Comparison of ENCODE assay signal across 11 mouse cellular contexts in the genomic region with DNA sequence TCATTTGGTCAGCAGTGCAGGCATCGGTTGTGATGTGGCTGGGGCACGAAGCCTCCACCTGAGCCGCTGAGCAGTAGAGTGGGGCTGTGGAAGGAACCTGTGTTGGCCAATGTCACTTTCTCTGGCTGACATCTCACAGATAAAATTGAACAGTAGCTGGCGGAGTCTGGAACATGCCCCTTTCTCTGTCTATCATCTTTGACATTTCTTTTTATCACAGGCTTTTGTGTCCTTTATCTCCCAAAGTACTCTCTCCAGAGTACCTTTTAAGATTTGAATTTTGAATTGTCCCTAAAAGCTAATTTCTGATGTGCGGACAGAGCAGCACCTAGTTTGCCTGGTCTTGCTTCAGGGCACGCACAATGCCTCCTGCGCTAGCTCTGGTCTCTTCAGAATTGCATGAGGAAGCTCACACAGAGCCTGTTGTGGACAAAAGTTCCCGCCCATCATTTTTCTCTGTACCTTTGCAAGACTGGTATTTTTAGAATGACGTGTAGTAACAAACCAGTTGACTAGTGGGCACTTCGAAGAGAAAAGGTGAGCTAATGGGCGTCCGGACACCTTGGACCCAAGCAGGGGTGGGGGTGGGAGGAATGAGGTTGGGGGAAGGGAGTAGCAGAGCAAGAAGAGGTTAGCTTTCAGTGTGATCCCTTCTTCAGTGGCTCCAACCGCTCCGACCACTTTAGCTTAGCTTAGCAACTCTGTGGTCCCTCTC. TPM values are rescaled to one million over a fixed set of nuclear protein-coding genes. Genes with fewer than 3 reads are reported as not detected.
DNase-seq lines count a peak whose midpoint lies in the region; ATAC-seq and TF ChIP-seq lines count a peak whose summit lies in the region.
"Had no signal": no experiment of that assay in that cellular context is flagged by ENCODE, and none has a peak within 500 bp of the region (broad histone marks: within the 10 kb centered on the region; RNA-seq: fewer than 3 reads in every experiment).

No protein-coding gene starts in this region.

- H3K4me3 ChIP-seq in heart, embryonic 16.5 days (ENCODE audit: low read length), result no peak overlapping the region
- H3K4me3 ChIP-seq in MEL (ENCODE audit: control insufficient read depth in 1 of 2, insufficient read depth in 1 of 2, low read depth in 2 of 2, low read length in 2 of 2), result peak overlapping the region; percentile 8 to 13; a peak in 3 of 4 replicates
- H3K4me3 ChIP-seq in intestine, embryonic 15.5 days (replicated peaks), result no peak overlapping the region
- peak overlapping the region; percentile 87 for H3K4me3 ChIP-seq in megakaryocyte, embryonic 14.5 days (replicated peaks)
- H3K4me3 ChIP-seq: hindbrain, embryonic 13.5 days; limb, embryonic 15.5 days had no signal

- peak; percentile 18 to 50; a peak in 2 of 4 replicates for TF ChIP-seq POLR2A in MEL (IDR thresholded peaks at IDR 0.05; ENCODE audit: control insufficient read depth in 1 of 2, insufficient read depth in 1 of 2, low read depth in 1 of 2, low read length in 2 of 2, poor library complexity in 1 of 2)

- H3K9ac ChIP-seq in heart, embryonic 16.5 days (ENCODE audit: low read length), result peak overlapping the region; percentile 31; the same call in 1 of the 2 replicates
- H3K9ac ChIP-seq in MEL (ENCODE audit: control insufficient read depth, low read depth, low read length, poor library complexity, severe bottlenecking), result peak overlapping the region; percentile 63
- no peak overlapping the region for H3K9ac ChIP-seq in intestine, embryonic 15.5 days
- H3K9ac ChIP-seq: hindbrain, embryonic 13.5 days; limb, embryonic 15.5 days had no signal

- peak overlapping the region; percentile 48 for H3K4me2 ChIP-seq in heart, embryonic 16.5 days (ENCODE audit: low read depth, low read length)
- H3K4me2 ChIP-seq in intestine, embryonic 15.5 days (replicated peaks), result 0 out of 2 replicates have a peak overlapping the region, but pooled peaks have one; percentile 14
- H3K4me2 ChIP-seq: hindbrain, embryonic 13.5 days; limb, embryonic 15.5 days had no signal

- TF ChIP-seq RAD21 in MEL (IDR thresholded peaks at IDR 0.05; ENCODE audit: low read depth, low read length), result no peak

- no peaks in the 10 kb centered on the region for H3K9me3 ChIP-seq in heart, embryonic 16.5 days (replicated peaks; ENCODE audit: control insufficient read depth, low read length)
- H3K9me3 ChIP-seq in MEL (replicated peaks; ENCODE audit: insufficient read depth, low read length), result no peaks in the 10 kb centered on the region
- no peaks in the 10 kb centered on the region for H3K9me3 ChIP-seq in intestine, embryonic 15.5 days
- no peaks in the 10 kb centered on the region for H3K9me3 ChIP-seq in megakaryocyte, embryonic 14.5 days
- H3K9me3 ChIP-seq: hindbrain, embryonic 13.5 days; limb, embryonic 15.5 days had no signal

- peaks cover 48% of the 10 kb centered on the region for H3K79me2 ChIP-seq in MEL (ENCODE audit: control insufficient read depth, insufficient read depth, low read length, poor library complexity)

- WGBS in heart, embryonic 16.5 days, result 44% methylated on average over 14 of the region's 14 CpGs
- WGBS in intestine, embryonic 15.5 days, result 85% methylated on average over 14 of the region's 14 CpGs

- ATAC-seq in heart, embryonic 16.5 days (replicated peaks; ENCODE audit: extremely low read depth, insufficient read depth, low FRiP score), result 0 out of 2 replicates have a peak, but pooled peaks have one; percentile 42
- peak; percentile 18; the same call in 1 of the 2 replicates for ATAC-seq in intestine, embryonic 15.5 days

- H3K27ac ChIP-seq in heart, embryonic 16.5 days (ENCODE audit: low read length), result peak overlapping the region; percentile 87
- peak overlapping the region; percentile 100 for H3K27ac ChIP-seq in MEL (ENCODE audit: control insufficient read depth, low read depth, low read length)
- peak overlapping the region; percentile 33; the same call in 1 of the 2 replicates for H3K27ac ChIP-seq in intestine, embryonic 15.5 days
- H3K27ac ChIP-seq: hindbrain, embryonic 13.5 days; limb, embryonic 15.5 days had no signal

- DNase-seq in heart, adult 9 months (ENCODE audit: low spot score in 2 of 2), result no peak
- peak; percentile 82 for DNase-seq in MEL (ENCODE audit: low read depth, low spot score)
- no peak for DNase-seq in ovary, postnatal 14 days (ENCODE audit: low spot score)
- no peak for DNase-seq in layer of hippocampus, adult 8-10 months (ENCODE audit: low spot score in 2 of 2)
- DNase-seq: layer of hippocampus, postnatal 36 days; right cerebral cortex, postnatal 14 days had no signal

- peak in 1 of 2 experiments; percentile 45; a peak in 2 of 4 replicates for TF ChIP-seq EP300 in MEL (IDR thresholded peaks at IDR 0.05; ENCODE audit: low read depth in 1 of 2, low read length in 2 of 2)

- H3K27me3 ChIP-seq in heart, embryonic 16.5 days (ENCODE audit: control insufficient read depth, insufficient read depth, low read length), result no peaks in the 10 kb centered on the region
- no peaks in the 10 kb centered on the region for H3K27me3 ChIP-seq in MEL (ENCODE audit: control insufficient read depth in 1 of 2, insufficient read depth in 2 of 2, low read length in 2 of 2)
- H3K27me3 ChIP-seq in intestine, embryonic 15.5 days (replicated peaks), result no peaks in the 10 kb centered on the region
- H3K27me3 ChIP-seq in megakaryocyte, embryonic 14.5 days (replicated peaks), result no peaks in the 10 kb centered on the region
- H3K27me3 ChIP-seq: hindbrain, embryonic 13.5 days; limb, embryonic 15.5 days had no signal

- peaks cover 39% of the 10 kb centered on the region for H3K4me1 ChIP-seq in heart, embryonic 16.5 days (ENCODE audit: control insufficient read depth, insufficient read depth, low read length)
- peaks cover 41 to 65% of the 10 kb centered on the region in 2 experiments for H3K4me1 ChIP-seq in MEL (ENCODE audit: control insufficient read depth in 1 of 2, insufficient read depth in 2 of 2, low read length in 2 of 2)
- no peaks in the 10 kb centered on the region; the same call in 1 of the 2 replicates for H3K4me1 ChIP-seq in intestine, embryonic 15.5 days (replicated peaks)
- peaks cover 96% of the 10 kb centered on the region for H3K4me1 ChIP-seq in megakaryocyte, embryonic 14.5 days
- H3K4me1 ChIP-seq: limb, embryonic 15.5 days had no signal

- TF ChIP-seq CTCF in MEL (IDR thresholded peaks at IDR 0.05 in 2 of 3, conservative IDR thresholded peaks at IDR 0.05 in 1 of 3; ENCODE audit: control insufficient read depth in 1 of 3, insufficient read depth in 1 of 3, low read depth in 2 of 3, low read length in 3 of 3, poor library complexity in 1 of 3, severe bottlenecking in 1 of 3), result no peak

- peaks cover 5% of the 10 kb centered on the region; the same call in 1 of the 2 replicates for H3K36me3 ChIP-seq in heart, embryonic 16.5 days (ENCODE audit: control insufficient read depth, insufficient read depth)
- peaks cover 21 to 70% of the 10 kb centered on the region in 2 experiments for H3K36me3 ChIP-seq in MEL (ENCODE audit: control insufficient read depth in 1 of 2, insufficient read depth in 2 of 2, low read length in 2 of 2)
- no peaks in the 10 kb centered on the region for H3K36me3 ChIP-seq in intestine, embryonic 15.5 days
- peaks cover 92% of the 10 kb centered on the region for H3K36me3 ChIP-seq in megakaryocyte, embryonic 14.5 days (replicated peaks; ENCODE audit: low read length)
- H3K36me3 ChIP-seq: hindbrain, embryonic 13.5 days; limb, embryonic 15.5 days had no signal

TF ChIP-seq in MEL, 35 proteins besides CTCF, POLR2A, EP300 and RAD21 (continues in another document):
- TF ChIP-seq GABPA (IDR thresholded peaks at IDR 0.05; ENCODE audit: low read depth, low read length) (no peak), CHD2 (IDR thresholded peaks at IDR 0.05; ENCODE audit: low read length) (peak; percentile 78), ZKSCAN1 (IDR thresholded peaks at IDR 0.05; ENCODE audit: low read depth, low read length) (no peak), SIN3A (IDR thresholded peaks at IDR 0.05; ENCODE audit: low read length) (no peak; the same call in none of the 2 replicates), GATA1 (IDR thresholded peaks at IDR 0.05; ENCODE audit: low read depth, low read length) (peak; percentile 62), MAZ (IDR thresholded peaks at IDR 0.05; ENCODE audit: low read depth, low read length) (peak; percentile 60; the same call in 1 of the 2 replicates), JUND (IDR thresholded peaks at IDR 0.05; ENCODE audit: low read depth, low read length) (no peak), POLR2AphosphoS2 (IDR thresholded peaks at IDR 0.05; ENCODE audit: low read length) (no peak; the same call in none of the 2 replicates), MYC (IDR thresholded peaks at IDR 0.05; ENCODE audit: low read depth, low read length) (no peak), BHLHE40 (IDR thresholded peaks at IDR 0.05; ENCODE audit: borderline replicate concordance, low read depth, low read length) (no peak), TBP (IDR thresholded peaks at IDR 0.05; ENCODE audit: low read depth, low read length) (no peak), POLR2AphosphoS5 (IDR thresholded peaks at IDR 0.05; ENCODE audit: borderline replicate concordance, low read depth, low read length) (no peak), MXI1 (IDR thresholded peaks at IDR 0.05; ENCODE audit: low read depth, low read length) (no peak; the same call in 1 of the 2 replicates), CHD1 (IDR thresholded peaks at IDR 0.05; ENCODE audit: low read depth, low read length) (peak; percentile 97; the same call in 1 of the 2 replicates), TAL1 (IDR thresholded peaks at IDR 0.05; ENCODE audit: low read length) (no peak), E2F4 (IDR thresholded peaks at IDR 0.05; ENCODE audit: borderline replicate concordance, low read depth, low read length) (no peak)

RNA-seq across cellular contexts. Expression of a gene that starts 13.1 kb away (rescaled TPM):
- 17.3 and 22.8 TPM in 2 replicates for polyA plus RNA-seq in heart, embryonic 16.5 days (2015; fragmentation: Nextera tagmentation; extraction: Ambion mirVana)
- 45.7 and 59.0 TPM in 2 replicates for total RNA-seq in MEL (2012; rRNA removed)
- 10 to 100 TPM; 67.3 to 91.5 TPM for polyA plus RNA-seq in MEL (2012; ENCODE audit: insufficient read depth in 1 of 2, insufficient read length in 2 of 2, low read depth in 1 of 2, low replicate concordance in 2 of 2, missing spikeins in 1 of 2)
- polyA plus RNA-seq in intestine, embryonic 15.5 days (2015; fragmentation: Nextera tagmentation; extraction: Ambion mirVana), result 23.2 and 23.7 TPM in 2 replicates
- 8.0 and 32.0 TPM in 2 replicates for polyA plus RNA-seq in megakaryocyte, embryonic 14.5 days (2012; ENCODE audit: insufficient read depth, low replicate concordance)
- total RNA-seq in layer of hippocampus, adult 8-10 months (2022), result 1 to 10 TPM; 5.3 to 8.4 (median 7.6) TPM

RNA-seq across cellular contexts. Expression of a gene that starts 50.0 kb away (rescaled TPM):
- polyA plus RNA-seq in heart, embryonic 16.5 days (2015; fragmentation: Nextera tagmentation; extraction: Ambion mirVana), result 115 and 120 TPM in 2 replicates
- 73.3 and 77.5 TPM in 2 replicates for total RNA-seq in MEL (2012; rRNA removed)
- polyA plus RNA-seq in MEL (2012; ENCODE audit: insufficient read depth in 1 of 2, insufficient read length in 2 of 2, low read depth in 1 of 2, low replicate concordance in 2 of 2, missing spikeins in 1 of 2), result 10 to 100 TPM in 1 of 2 experiments, not detected in 1; 88.3 TPM
- 135 and 139 TPM in 2 replicates for polyA plus RNA-seq in intestine, embryonic 15.5 days (2015; fragmentation: Nextera tagmentation; extraction: Ambion mirVana)
- 5.9 and 25.2 TPM in 2 replicates for polyA plus RNA-seq in megakaryocyte, embryonic 14.5 days (2012; ENCODE audit: insufficient read depth, low replicate concordance)
- 10 to 100 TPM; 60.2 to 72.0 (median 65.2) TPM for total RNA-seq in layer of hippocampus, adult 8-10 months (2022)

Comparison
In these comparisons a context has a peak if more than half of its experiments do, and no peak if none do; other contexts are left out.
1. H3K27ac ChIP-seq: peak in every context shown above with its lines; median percentile 100 in MEL; 87 in heart, embryonic 16.5 days; 33 in intestine, embryonic 15.5 days.
2. H3K4me3 ChIP-seq: peak in MEL (2 of 2) and megakaryocyte, embryonic 14.5 days (single experiment); none in heart, embryonic 16.5 days (single experiment) and intestine, embryonic 15.5 days (single experiment).